Mouse (Mus musculus) heart, embryonic 12.5 days (tissue): ENCODE results near the gene Glrb. TPM values are rescaled to one million over a fixed set of nuclear protein-coding genes. Genes with fewer than 3 reads are reported as not detected.

Source experiments
- ATAC-seq: fragments of 200-750 bp; cut with Nextera tagmentation; 2 replicates; pipeline ENCODE4 v1.8.0; 2017; ENCODE audit warnings: moderate TSS enrichment, moderate library complexity; ENCODE audit not compliant: insufficient number of reproducible peaks, low FRiP score
- H3K27ac ChIP-seq: fragments of 300-500 bp; sonication (generic); 2 replicates; pipeline ENCODE4 v1.5.1; 2016; ENCODE audit warnings: mild to moderate bottlenecking, moderate library complexity; ENCODE audit not compliant: poor library complexity, severe bottlenecking
- H3K27me3 ChIP-seq: fragments of 300-500 bp; sonication (generic); replicated peaks from 2 replicates; pipeline ENCODE4 v1.6.1; 2016; ENCODE audit warnings: mild to moderate bottlenecking, moderate library complexity
- H3K36me3 ChIP-seq: fragments of 300-500 bp; sonication (generic); 2 replicates; pipeline ENCODE4 v1.6.1; 2016; ENCODE audit warnings: mild to moderate bottlenecking, moderate library complexity
- H3K4me1 ChIP-seq: fragments of 300-500 bp; sonication (generic); replicated peaks from 2 replicates; pipeline ENCODE4 v1.6.1; 2016; ENCODE audit warnings: mild to moderate bottlenecking
- H3K4me2 ChIP-seq: fragments of 300-500 bp; sonication (generic); 2 replicates; pipeline ENCODE4 v1.6.1; 2016; ENCODE audit warnings: mild to moderate bottlenecking, moderate library complexity
- H3K4me3 ChIP-seq: fragments of 300-500 bp; sonication (generic); 2 replicates; pipeline ENCODE4 v1.5.1; 2016; ENCODE audit warnings: mild to moderate bottlenecking
- H3K9ac ChIP-seq: fragments of 300-500 bp; sonication (generic); 2 replicates; pipeline ENCODE4 v1.6.1; 2016; ENCODE audit warnings: mild to moderate bottlenecking, moderate library complexity
- H3K9me3 ChIP-seq: fragments of 300-500 bp; sonication (generic); replicated peaks from 2 replicates; pipeline ENCODE4 v1.6.1; 2016; ENCODE audit warnings: mild to moderate bottlenecking, moderate library complexity
- WGBS: fragments of 180-500 bp; shearing (Covaris S2); methylation state at CpG from one replicate; pipeline ENCODE4 v1.1.7; 2016; 5-methylcytosine and 5-hydroxymethylcytosine counted together
- polyA plus RNA-seq: library from polyadenylated mRNA; unstranded; fragments of >200 nt; fragmentation: Nextera tagmentation; extraction: Ambion mirVana; gene quantifications from 2 replicates; pipeline ENCODE4 v1.2.1, GENCODE M21; 2016

The Glrb gene
- polyA plus RNA-seq, 1 experiment from 2014 or later = 6.0 TPM

- H3K36me3 ChIP-seq = no peaks in the 10 kb centered on the region
- no peak overlapping the region for H3K27ac ChIP-seq
- 87% methylated on average over 1 of the region's 1 CpGs for WGBS
- no peak overlapping the region for H3K9ac ChIP-seq
- no peak overlapping the region for H3K4me2 ChIP-seq
- no peaks in the 10 kb centered on the region for H3K27me3 ChIP-seq
- no peaks in the 10 kb centered on the region for H3K9me3 ChIP-seq
- H3K4me1 ChIP-seq = no peaks in the 10 kb centered on the region
- H3K4me3 ChIP-seq = no peak overlapping the region
- no peak for ATAC-seq
Observed at GRCm38 (mm10) chr3:80823975-80824374, 89.5 kb downstream of the Glrb start.

- Histone ChIP-seq H3K9ac (no peak overlapping the region), H3K27ac (no peak overlapping the region), H3K9me3 (no peaks in the 10 kb centered on the region), H3K27me3 (no peaks in the 10 kb centered on the region), H3K36me3 (no peaks in the 10 kb centered on the region), H3K4me3 (no peak overlapping the region), H3K4me1 (no peaks in the 10 kb centered on the region), H3K4me2 (no peak overlapping the region)
- ATAC-seq = no peak
- 90% methylated on average over 1 of the region's 1 CpGs for WGBS
Observed at GRCm38 (mm10) chr3:80818619-80819018, 94.8 kb downstream of the Glrb start.

- no peaks in the 10 kb centered on the region for H3K36me3 ChIP-seq
- H3K4me1 ChIP-seq = no peaks in the 10 kb centered on the region
- no peaks in the 10 kb centered on the region for H3K27me3 ChIP-seq
- no peaks in the 10 kb centered on the region for H3K9me3 ChIP-seq
- no peak overlapping the region for H3K4me2 ChIP-seq
- ATAC-seq = no peak
- H3K27ac ChIP-seq = no peak overlapping the region
- no peak overlapping the region for H3K4me3 ChIP-seq
- no peak overlapping the region for H3K9ac ChIP-seq
Observed at GRCm38 (mm10) chr3:80813734-80814133, 99.7 kb downstream of the Glrb start.

GRCm38 (mm10) chr3:80812237-80812636, 101.2 kb downstream of the Glrb start:
- 65% methylated on average over 3 of the region's 3 CpGs for WGBS
- no peaks in the 10 kb centered on the region for H3K27me3 ChIP-seq
- H3K4me1 ChIP-seq = no peaks in the 10 kb centered on the region

GRCm38 (mm10) chr3:80805327-80805726, 108.1 kb downstream of the Glrb start:
- no peaks in the 10 kb centered on the region for H3K9me3 ChIP-seq
- no peak overlapping the region for H3K4me3 ChIP-seq
- H3K36me3 ChIP-seq = no peaks in the 10 kb centered on the region
- WGBS = 2% methylated on average over 1 of the region's 1 CpGs
- peaks cover 24% of the 10 kb centered on the region for H3K27me3 ChIP-seq
- peaks cover 15% of the 10 kb centered on the region for H3K4me1 ChIP-seq
- H3K4me2 ChIP-seq = no peak overlapping the region
- H3K27ac ChIP-seq = no peak overlapping the region
- ATAC-seq = no peak
- H3K9ac ChIP-seq = no peak overlapping the region

More at GRCm38 (mm10) chr3:80812237-80812636, 101.2 kb downstream of the Glrb start:
- no peak for ATAC-seq
- H3K9me3 ChIP-seq = no peaks in the 10 kb centered on the region
- H3K36me3 ChIP-seq = no peaks in the 10 kb centered on the region
- no peak overlapping the region for H3K4me2 ChIP-seq
- H3K4me3 ChIP-seq = no peak overlapping the region
- no peak overlapping the region for H3K9ac ChIP-seq
- H3K27ac ChIP-seq = no peak overlapping the region

GRCm38 (mm10) chr3:80803811-80804210, 109.6 kb downstream of the Glrb start:
- peaks cover 18% of the 10 kb centered on the region for H3K4me1 ChIP-seq
- H3K27me3 ChIP-seq = peaks cover 27% of the 10 kb centered on the region
- no peak overlapping the region for H3K4me2 ChIP-seq
- 46% methylated on average over 1 of the region's 1 CpGs for WGBS
- no peaks in the 10 kb centered on the region for H3K36me3 ChIP-seq
- no peak overlapping the region for H3K4me3 ChIP-seq
- H3K9me3 ChIP-seq = no peaks in the 10 kb centered on the region
- ATAC-seq = no peak
- H3K9ac ChIP-seq = no peak overlapping the region
- H3K27ac ChIP-seq = no peak overlapping the region

GRCm38 (mm10) chr3:80803211-80803610, 110.2 kb downstream of the Glrb start:
- Histone ChIP-seq H3K4me2 (no peak overlapping the region), H3K36me3 (no peaks in the 10 kb centered on the region), H3K27me3 (peaks cover 27% of the 10 kb centered on the region), H3K4me3 (no peak overlapping the region), H3K4me1 (peaks cover 18% of the 10 kb centered on the region), H3K9me3 (no peaks in the 10 kb centered on the region), H3K9ac (no peak overlapping the region), H3K27ac (no peak overlapping the region)
- no peak for ATAC-seq
- WGBS = 57% methylated on average over 8 of the region's 8 CpGs

GRCm38 (mm10) chr3:80802596-80803081, 110.8 kb downstream of the Glrb start, which contains the start of gene Gria2:
Gene Gria2 (minus strand): TSS chr3:80802835.
- peak; percentile 76 for ATAC-seq
- WGBS = 1% methylated on average over 34 of the region's 35 CpGs
- no peak within 1 kb of the TSS for H3K9ac ChIP-seq

GRCm38 (mm10) chr3:80801827-80802310, 111.6 kb downstream of the Glrb start:
- no peak for ATAC-seq
- Histone ChIP-seq H3K9me3 (no peaks in the 10 kb centered on the region), H3K4me3 (no peak overlapping the region), H3K27ac (no peak overlapping the region), H3K4me2 (no peak overlapping the region), H3K36me3 (no peaks in the 10 kb centered on the region), H3K27me3 (peaks cover 27% of the 10 kb centered on the region), H3K9ac (no peak overlapping the region), H3K4me1 (peaks cover 18% of the 10 kb centered on the region)
- WGBS = 21% methylated on average over 6 of the region's 6 CpGs

More at GRCm38 (mm10) chr3:80802596-80803081, 110.8 kb downstream of the Glrb start, which contains the start of gene Gria2:
- Histone ChIP-seq H3K9me3 (no peaks in the 10 kb centered on the region), H3K27ac (no peak within 1 kb of the TSS), H3K36me3 (no peaks in the 10 kb centered on the region), H3K4me3 (peak within 1 kb of the TSS; percentile 48), H3K27me3 (peaks cover 27% of the 10 kb centered on the region), H3K4me2 (peak within 1 kb of the TSS; percentile 91), H3K4me1 (peaks cover 18% of the 10 kb centered on the region)

- Histone ChIP-seq H3K9me3 (no peaks in the 10 kb centered on the region), H3K27me3 (peaks cover 27% of the 10 kb centered on the region), H3K36me3 (no peaks in the 10 kb centered on the region), H3K4me3 (peak overlapping the region; percentile 42), H3K4me1 (peaks cover 18% of the 10 kb centered on the region), H3K4me2 (peak overlapping the region; percentile 80), H3K9ac (peak overlapping the region; percentile 36), H3K27ac (no peak overlapping the region)
- no peak for ATAC-seq
- 11% methylated on average over 33 of the region's 33 CpGs for WGBS
Observed at GRCm38 (mm10) chr3:80800995-80801826, 112.2 kb downstream of the Glrb start.

GRCm38 (mm10) chr3:80800299-80800994, 113.0 kb downstream of the Glrb start:
- ATAC-seq = no peak

More at GRCm38 (mm10) chr3:80800299-80800994, 113.0 kb downstream of the Glrb start:
- Histone ChIP-seq H3K27ac (no peak overlapping the region), H3K36me3 (no peaks in the 10 kb centered on the region), H3K9ac (peak overlapping the region; percentile 36; the same call in 1 of the 2 replicates), H3K9me3 (no peaks in the 10 kb centered on the region), H3K4me3 (peak overlapping the region; percentile 42), H3K27me3 (peaks cover 27% of the 10 kb centered on the region), H3K4me1 (peaks cover 18% of the 10 kb centered on the region), H3K4me2 (peak overlapping the region; percentile 80)
- whole genome bisulfite sequencing = 3% methylated on average over 29 of the region's 29 CpGs
